Mouse (Mus musculus): ENCODE measurements around the gene Chga.

GRCm38 (mm10) chr12:102576659-102577398 is 22.1 kb downstream of the Chga start:
- TF ChIP-seq CTCF (IDR thresholded peaks at IDR 0.05 in 2 of 3, conservative IDR thresholded peaks at IDR 0.05 in 1 of 3; ENCODE audit: control insufficient read depth in 1 of 3, insufficient read depth in 1 of 3, low read depth in 2 of 3, low read length in 3 of 3, poor library complexity in 1 of 3, severe bottlenecking in 1 of 3): no peak
- no peak for TF ChIP-seq POLR2A (IDR thresholded peaks at IDR 0.05; ENCODE audit: control insufficient read depth in 1 of 2, insufficient read depth in 1 of 2, low read depth in 1 of 2, low read length in 2 of 2, poor library complexity in 1 of 2)
- no peak for TF ChIP-seq EP300 (IDR thresholded peaks at IDR 0.05; ENCODE audit: low read depth in 1 of 2, low read length in 2 of 2)
- TF ChIP-seq JUND (IDR thresholded peaks at IDR 0.05; ENCODE audit: low read depth, low read length): no peak
- no peak for TF ChIP-seq MAZ (IDR thresholded peaks at IDR 0.05; ENCODE audit: low read depth, low read length)
- TF ChIP-seq ZKSCAN1 (IDR thresholded peaks at IDR 0.05; ENCODE audit: low read depth, low read length): no peak
- no peak for TF ChIP-seq ELF1 (IDR thresholded peaks at IDR 0.05; ENCODE audit: low read depth, low read length)
- no peak for TF ChIP-seq BHLHE40 (IDR thresholded peaks at IDR 0.05; ENCODE audit: borderline replicate concordance, low read depth, low read length)
- TF ChIP-seq NELFE (IDR thresholded peaks at IDR 0.05; ENCODE audit: low read depth, low read length): no peak
- TF ChIP-seq GATA1 (IDR thresholded peaks at IDR 0.05; ENCODE audit: low read depth, low read length): no peak
- no peak for TF ChIP-seq SMC3 (IDR thresholded peaks at IDR 0.05; ENCODE audit: low read depth, low read length)
- no peak for TF ChIP-seq ETS1 (IDR thresholded peaks at IDR 0.05; ENCODE audit: low read depth, low read length)
- no peak for TF ChIP-seq MYC (IDR thresholded peaks at IDR 0.05; ENCODE audit: low read depth, low read length)
